Mouse (Mus musculus): ENCODE data around the gene Tyro3. TPM values are rescaled to one million over a fixed set of nuclear protein-coding genes. Genes with fewer than 3 reads are reported as not detected.

The Tyro3 gene
- polyA plus RNA-seq, 1 experiment from 2014 or later: 20.0 TPM

- no peak overlapping the region for H3K4me3 ChIP-seq (replicated peaks; ENCODE audit: low read depth, low read length)
- peaks cover 16% of the 10 kb centered on the region; the same call in 1 of the 2 replicates for H3K36me3 ChIP-seq (ENCODE audit: control insufficient read depth, insufficient read depth, low read length)
- peak; percentile 72 for DNase-seq
- 0 out of 2 replicates have a peak overlapping the region, but pooled peaks have one; percentile 4 for H3K4me2 ChIP-seq (ENCODE audit: low read length)
- no peak overlapping the region for H3K9ac ChIP-seq (replicated peaks; ENCODE audit: low read length)
- H3K27ac ChIP-seq (replicated peaks; ENCODE audit: low read depth, low read length): peak overlapping the region; percentile 26; the same call in 1 of the 2 replicates
- peak; percentile 73 for ATAC-seq (ENCODE audit: low FRiP score, low TSS enrichment)
- 13% methylated on average over 10 of the region's 10 CpGs for WGBS
- no peaks in the 10 kb centered on the region for H3K9me3 ChIP-seq (ENCODE audit: control insufficient read depth, low read length)
- peaks cover 48% of the 10 kb centered on the region for H3K4me1 ChIP-seq (ENCODE audit: control insufficient read depth, insufficient read depth, low read length)
- peaks cover under 1% of the 10 kb centered on the region; the same call in 1 of the 2 replicates for H3K27me3 ChIP-seq (ENCODE audit: control insufficient read depth, insufficient read depth, low read length)
Observed at GRCm38 (mm10) chr2:119802767-119803617, 5.5 kb downstream of the Tyro3 start.

- H3K4me1 ChIP-seq (ENCODE audit: control insufficient read depth, insufficient read depth, low read length): peaks cover 48% of the 10 kb centered on the region
- ATAC-seq (ENCODE audit: low FRiP score, low TSS enrichment) (no peak), DNase-seq (peak; percentile 66)
- WGBS: 7% methylated on average over 6 of the region's 6 CpGs
- H3K4me2 ChIP-seq (ENCODE audit: low read length): 0 out of 2 replicates have a peak overlapping the region, but pooled peaks have one; percentile 4
- H3K36me3 ChIP-seq (ENCODE audit: control insufficient read depth, insufficient read depth, low read length): peaks cover 18% of the 10 kb centered on the region
- H3K9ac ChIP-seq (replicated peaks; ENCODE audit: low read length): no peak overlapping the region
- H3K27me3 ChIP-seq (ENCODE audit: control insufficient read depth, insufficient read depth, low read length): no peaks in the 10 kb centered on the region
- H3K9me3 ChIP-seq (ENCODE audit: control insufficient read depth, low read length): no peaks in the 10 kb centered on the region
- no peak overlapping the region for H3K4me3 ChIP-seq (replicated peaks; ENCODE audit: low read depth, low read length)
- peak overlapping the region; percentile 26; the same call in 1 of the 2 replicates for H3K27ac ChIP-seq (replicated peaks; ENCODE audit: low read depth, low read length)
Observed at GRCm38 (mm10) chr2:119803618-119804274, 6.2 kb downstream of the Tyro3 start.

- Histone ChIP-seq H3K27ac (replicated peaks; ENCODE audit: low read depth, low read length) (no peak overlapping the region), H3K4me1 (ENCODE audit: control insufficient read depth, insufficient read depth, low read length) (peaks cover 48% of the 10 kb centered on the region), H3K36me3 (ENCODE audit: control insufficient read depth, insufficient read depth, low read length) (peaks cover 23% of the 10 kb centered on the region), H3K9ac (replicated peaks; ENCODE audit: low read length) (no peak overlapping the region), H3K9me3 (ENCODE audit: control insufficient read depth, low read length) (no peaks in the 10 kb centered on the region), H3K4me3 (replicated peaks; ENCODE audit: low read depth, low read length) (no peak overlapping the region), H3K4me2 (ENCODE audit: low read length) (no peak overlapping the region), H3K27me3 (ENCODE audit: control insufficient read depth, insufficient read depth, low read length) (no peaks in the 10 kb centered on the region)
- WGBS: 20% methylated on average over 5 of the region's 5 CpGs
- DNase-seq (no peak), ATAC-seq (ENCODE audit: low FRiP score, low TSS enrichment) (no peak)
Observed at GRCm38 (mm10) chr2:119804275-119804628, 6.7 kb downstream of the Tyro3 start.

GRCm38 (mm10) chr2:119804776-119805175 lies 7.2 kb downstream of the Tyro3 start:
- H3K9ac ChIP-seq (replicated peaks; ENCODE audit: low read length): no peak overlapping the region
- H3K36me3 ChIP-seq (ENCODE audit: control insufficient read depth, insufficient read depth, low read length): peaks cover 28% of the 10 kb centered on the region
- H3K9me3 ChIP-seq (ENCODE audit: control insufficient read depth, low read length): no peaks in the 10 kb centered on the region
- peaks cover 48% of the 10 kb centered on the region for H3K4me1 ChIP-seq (ENCODE audit: control insufficient read depth, insufficient read depth, low read length)
- no peak overlapping the region for H3K4me2 ChIP-seq (ENCODE audit: low read length)
- no peaks in the 10 kb centered on the region for H3K27me3 ChIP-seq (ENCODE audit: control insufficient read depth, insufficient read depth, low read length)
- peak; percentile 60 for DNase-seq
- no peak for ATAC-seq (ENCODE audit: low FRiP score, low TSS enrichment)
- peak overlapping the region; percentile 17; the same call in 1 of the 2 replicates for H3K27ac ChIP-seq (replicated peaks; ENCODE audit: low read depth, low read length)
- WGBS: 16% methylated on average over 9 of the region's 9 CpGs
- no peak overlapping the region for H3K4me3 ChIP-seq (replicated peaks; ENCODE audit: low read depth, low read length)

- Histone ChIP-seq H3K36me3 (ENCODE audit: control insufficient read depth, insufficient read depth, low read length) (peaks cover 35% of the 10 kb centered on the region), H3K9ac (replicated peaks; ENCODE audit: low read length) (no peak overlapping the region; the same call in 1 of the 2 replicates), H3K4me1 (ENCODE audit: control insufficient read depth, insufficient read depth, low read length) (peaks cover 42% of the 10 kb centered on the region), H3K9me3 (ENCODE audit: control insufficient read depth, low read length) (no peaks in the 10 kb centered on the region), H3K4me3 (replicated peaks; ENCODE audit: low read depth, low read length) (no peak overlapping the region), H3K27ac (replicated peaks; ENCODE audit: low read depth, low read length) (no peak overlapping the region), H3K27me3 (ENCODE audit: control insufficient read depth, insufficient read depth, low read length) (no peaks in the 10 kb centered on the region), H3K4me2 (ENCODE audit: low read length) (no peak overlapping the region)
- DNase-seq (no peak), ATAC-seq (ENCODE audit: low FRiP score, low TSS enrichment) (no peak)
- 40% methylated on average over 8 of the region's 8 CpGs for WGBS
Observed at GRCm38 (mm10) chr2:119805536-119805935, 8.0 kb downstream of the Tyro3 start.

GRCm38 (mm10) chr2:119808438-119808837 lies 10.9 kb downstream of the Tyro3 start:
- no peak for DNase-seq
- peaks cover 61% of the 10 kb centered on the region for H3K36me3 ChIP-seq (ENCODE audit: control insufficient read depth, insufficient read depth, low read length)
- WGBS: 23% methylated on average over 4 of the region's 4 CpGs

GRCm38 (mm10) chr2:119808881-119809280 lies 11.3 kb downstream of the Tyro3 start:
- DNase-seq (no peak), ATAC-seq (ENCODE audit: low FRiP score, low TSS enrichment) (no peak)
- Histone ChIP-seq H3K9ac (replicated peaks; ENCODE audit: low read length) (no peak overlapping the region), H3K4me2 (ENCODE audit: low read length) (no peak overlapping the region), H3K9me3 (ENCODE audit: control insufficient read depth, low read length) (no peaks in the 10 kb centered on the region), H3K27ac (replicated peaks; ENCODE audit: low read depth, low read length) (no peak overlapping the region), H3K36me3 (ENCODE audit: control insufficient read depth, insufficient read depth, low read length) (peaks cover 64% of the 10 kb centered on the region), H3K27me3 (ENCODE audit: control insufficient read depth, insufficient read depth, low read length) (no peaks in the 10 kb centered on the region), H3K4me3 (replicated peaks; ENCODE audit: low read depth, low read length) (no peak overlapping the region), H3K4me1 (ENCODE audit: control insufficient read depth, insufficient read depth, low read length) (peaks cover 17% of the 10 kb centered on the region)
- 41% methylated on average over 4 of the region's 4 CpGs for WGBS

More at GRCm38 (mm10) chr2:119808438-119808837, 10.9 kb downstream of the Tyro3 start:
- H3K4me3 ChIP-seq (replicated peaks; ENCODE audit: low read depth, low read length): no peak overlapping the region
- no peaks in the 10 kb centered on the region for H3K9me3 ChIP-seq (ENCODE audit: control insufficient read depth, low read length)
- H3K4me1 ChIP-seq (ENCODE audit: control insufficient read depth, insufficient read depth, low read length): peaks cover 21% of the 10 kb centered on the region
- no peaks in the 10 kb centered on the region for H3K27me3 ChIP-seq (ENCODE audit: control insufficient read depth, insufficient read depth, low read length)
- H3K9ac ChIP-seq (replicated peaks; ENCODE audit: low read length): no peak overlapping the region
- no peak overlapping the region for H3K27ac ChIP-seq (replicated peaks; ENCODE audit: low read depth, low read length)
- ATAC-seq (ENCODE audit: low FRiP score, low TSS enrichment): no peak
- no peak overlapping the region for H3K4me2 ChIP-seq (ENCODE audit: low read length)

GRCm38 (mm10) chr2:119810890-119811289 lies 13.4 kb downstream of the Tyro3 start:
- H3K4me2 ChIP-seq (ENCODE audit: low read length): no peak overlapping the region
- H3K9ac ChIP-seq (replicated peaks; ENCODE audit: low read length): no peak overlapping the region
- 67% methylated on average over 12 of the region's 12 CpGs for WGBS
- H3K4me1 ChIP-seq (ENCODE audit: control insufficient read depth, insufficient read depth, low read length): no peaks in the 10 kb centered on the region
- H3K27ac ChIP-seq (replicated peaks; ENCODE audit: low read depth, low read length): no peak overlapping the region
- H3K27me3 ChIP-seq (ENCODE audit: control insufficient read depth, insufficient read depth, low read length): no peaks in the 10 kb centered on the region
- DNase-seq (no peak), ATAC-seq (ENCODE audit: low FRiP score, low TSS enrichment) (no peak)
- peaks cover 69% of the 10 kb centered on the region for H3K36me3 ChIP-seq (ENCODE audit: control insufficient read depth, insufficient read depth, low read length)
- H3K4me3 ChIP-seq (replicated peaks; ENCODE audit: low read depth, low read length): no peak overlapping the region
- no peaks in the 10 kb centered on the region for H3K9me3 ChIP-seq (ENCODE audit: control insufficient read depth, low read length)

Data from midbrain, embryonic 14.5 days (tissue).